Mouse (Mus musculus): ENCODE data around the gene Diaph2.
"Not testable (repeated sequence)": the region's sequence is repeated elsewhere in the genome, so short reads cannot be mapped to it uniquely, and the experiment has no call there.

Gene Diaph2

DNA sequence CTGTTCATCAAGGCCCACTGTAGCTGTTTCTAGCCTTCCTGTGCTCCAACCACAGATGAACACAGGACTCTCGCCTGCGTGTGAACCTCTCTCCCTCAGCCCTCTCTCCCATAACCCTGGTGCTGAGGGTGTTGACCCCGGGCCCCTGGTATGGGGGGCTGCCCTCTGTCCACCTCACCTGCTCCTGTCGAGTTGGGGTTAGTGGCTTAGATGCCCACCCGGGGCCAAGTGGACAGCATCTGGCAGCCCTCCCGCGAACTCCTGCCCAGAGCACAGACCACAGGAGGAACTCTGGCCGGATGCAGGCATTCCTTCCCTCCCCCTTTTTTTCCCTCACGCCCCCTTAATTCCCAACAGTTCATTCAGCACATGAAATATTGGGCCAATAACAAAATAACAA lies 537.5 kb downstream of the Diaph2 start:
- no peak for DNase-seq (ENCODE audit: low spot score)

DNA sequence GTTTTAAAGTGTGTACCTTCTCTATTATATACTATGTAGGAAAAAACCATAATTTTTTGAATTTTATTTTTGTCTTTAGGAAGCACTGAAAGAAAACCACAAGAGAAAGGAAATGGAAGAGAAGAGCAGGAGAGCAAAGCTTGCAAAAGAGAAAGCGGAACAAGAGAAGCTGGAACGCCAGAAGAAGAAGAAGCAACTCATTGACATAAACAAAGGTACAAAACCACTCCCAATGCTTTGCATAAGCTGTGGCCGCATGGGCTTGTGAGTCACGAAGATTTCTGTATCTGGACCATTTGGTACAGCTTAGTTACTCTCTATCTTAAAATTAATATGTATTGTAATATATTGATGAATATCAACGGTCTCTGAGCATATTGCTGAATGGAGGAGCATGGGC lies 540.2 kb downstream of the Diaph2 start:
- no peak for DNase-seq (ENCODE audit: low spot score)

DNA sequence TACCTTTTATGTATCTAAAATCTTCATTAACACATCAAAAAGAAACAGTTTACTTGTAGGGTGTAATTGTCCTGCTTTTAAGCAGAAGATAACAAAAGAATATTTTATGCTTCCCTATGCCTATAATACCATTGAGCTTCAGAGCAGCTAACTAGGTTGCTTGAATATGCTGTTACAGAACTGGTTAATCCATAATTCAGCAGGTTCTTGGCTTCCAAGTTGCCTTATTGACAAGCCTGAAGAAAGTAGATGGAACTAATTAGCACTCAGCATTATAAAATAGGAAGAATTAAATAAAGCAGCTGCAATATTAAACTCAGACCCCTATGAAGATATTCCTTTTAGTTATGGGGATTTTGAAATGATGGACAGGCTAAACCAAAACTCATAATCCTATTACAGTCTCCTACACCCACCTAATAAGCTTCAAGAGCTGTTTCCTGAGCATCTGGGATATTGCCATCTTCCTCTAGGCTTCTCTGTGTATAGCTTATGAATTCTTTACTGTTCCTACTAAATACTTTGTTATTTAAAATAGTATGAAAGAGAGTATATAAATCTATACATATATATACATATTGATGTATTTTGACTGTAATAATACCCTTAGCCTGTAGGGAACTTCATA lies 601.4 kb downstream of the Diaph2 start:
- no peak for DNase-seq (ENCODE audit: low spot score)

DNA sequence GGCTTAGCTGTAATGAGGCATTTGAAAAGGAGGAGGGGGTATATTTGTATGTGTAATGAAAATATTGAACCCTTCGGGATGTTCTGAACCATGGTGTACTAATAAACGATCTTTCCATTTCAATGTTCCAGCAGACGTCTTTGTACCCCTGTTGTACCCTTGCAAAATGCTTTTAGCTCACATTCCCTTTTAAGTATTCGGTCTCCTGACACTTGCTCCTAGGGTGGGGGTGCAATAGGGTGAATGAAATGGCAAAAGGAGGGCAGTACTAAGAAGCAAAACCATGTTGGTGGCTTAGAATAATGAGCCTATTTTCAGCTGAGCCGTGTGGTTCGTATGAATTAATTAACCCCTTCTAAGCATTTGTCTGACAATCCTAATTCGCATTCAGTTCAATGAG lies 601.9 kb downstream of the Diaph2 start:
- no peak for DNase-seq (ENCODE audit: low spot score)

DNA sequence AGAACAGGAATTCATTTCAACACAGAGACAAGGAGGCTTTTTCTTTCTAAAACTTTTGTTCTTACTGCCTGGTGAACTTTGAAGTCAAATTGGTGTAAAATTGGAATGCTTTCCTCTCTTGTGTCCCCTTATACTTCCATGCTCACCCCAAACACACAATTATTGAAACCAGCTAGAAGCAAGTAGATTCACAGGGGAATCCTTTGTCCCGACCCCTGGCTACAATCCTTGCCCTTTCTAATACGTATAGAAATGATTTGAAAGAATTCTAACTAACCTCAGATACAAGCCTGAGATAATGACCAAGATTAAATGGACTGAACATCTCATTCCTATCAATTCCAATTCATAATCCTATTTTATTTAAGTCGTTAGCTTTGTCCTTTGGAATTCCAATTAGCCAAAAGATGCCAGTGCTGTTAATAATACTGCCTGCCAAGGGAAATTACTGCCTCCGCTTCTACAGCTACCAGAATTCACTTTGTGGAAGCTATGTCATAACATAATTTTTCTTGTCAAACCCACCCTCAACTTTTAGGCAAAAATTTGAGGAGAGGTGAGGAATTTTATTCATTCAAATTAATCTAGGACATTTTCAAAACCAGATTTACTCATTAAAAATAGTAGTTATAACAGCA lies 644.1 kb downstream of the Diaph2 start:
- no peak for DNase-seq (ENCODE audit: low spot score)

DNA sequence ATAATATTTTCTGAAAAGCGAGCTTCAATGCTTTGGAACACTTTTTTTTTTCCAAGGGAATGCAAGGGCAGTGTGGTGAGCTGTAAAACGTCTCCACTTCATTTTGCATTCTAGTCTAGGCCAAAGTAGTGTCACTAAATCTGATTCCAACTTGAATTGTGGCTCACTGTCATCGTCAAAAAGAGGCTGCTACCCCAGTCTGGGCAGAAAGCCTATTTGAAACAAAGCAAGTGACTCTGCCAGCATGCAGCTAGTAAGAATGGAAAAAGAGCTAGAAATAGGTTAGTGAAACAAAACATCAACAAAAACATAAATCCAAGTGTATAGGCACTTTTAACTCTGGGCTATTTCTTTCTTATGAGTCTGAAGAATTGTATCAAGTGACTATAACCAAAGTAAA lies 653.7 kb downstream of the Diaph2 start:
- DNase-seq (ENCODE audit: low spot score) = no peak

DNA sequence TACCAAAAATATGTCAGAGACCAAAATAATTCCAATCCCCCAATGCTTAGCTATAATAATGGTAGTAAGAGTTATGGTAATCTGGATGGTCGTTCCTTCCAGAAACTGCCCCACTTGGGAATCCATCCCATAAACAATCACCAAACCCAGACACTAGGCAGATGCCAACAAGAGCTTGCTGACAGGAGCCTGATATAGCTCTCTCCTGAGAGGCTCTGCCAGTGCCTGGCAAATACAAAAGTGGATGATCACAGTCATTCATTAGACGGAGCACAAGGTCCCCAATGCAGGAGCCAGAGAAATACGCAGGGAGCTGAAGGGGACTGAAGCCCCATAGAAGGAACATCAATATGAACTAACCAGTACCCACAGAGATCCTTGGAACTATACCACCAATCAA lies 657.9 kb downstream of the Diaph2 start:
- DNase-seq (ENCODE audit: low spot score) = not testable (repeated sequence)

DNA sequence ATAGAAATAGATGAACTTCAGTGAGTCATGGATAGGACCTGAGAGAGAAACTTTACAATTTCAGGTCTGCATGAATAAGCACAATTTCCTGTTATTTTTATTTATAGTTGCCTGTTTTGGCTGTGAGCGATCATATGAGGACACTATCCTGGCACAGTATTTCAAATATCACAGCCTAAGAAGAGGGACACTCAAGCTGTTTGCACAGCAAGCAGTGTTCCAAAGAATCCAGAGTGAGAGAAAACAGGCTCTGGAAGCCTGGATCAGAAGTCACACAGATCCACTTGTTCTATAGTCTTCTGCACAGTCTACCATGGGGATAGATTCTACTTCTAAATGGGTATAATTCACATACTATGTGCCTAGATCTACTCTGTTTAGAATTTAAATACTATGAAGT lies 659.4 kb downstream of the Diaph2 start:
- no peak for DNase-seq (ENCODE audit: low spot score)

DNA sequence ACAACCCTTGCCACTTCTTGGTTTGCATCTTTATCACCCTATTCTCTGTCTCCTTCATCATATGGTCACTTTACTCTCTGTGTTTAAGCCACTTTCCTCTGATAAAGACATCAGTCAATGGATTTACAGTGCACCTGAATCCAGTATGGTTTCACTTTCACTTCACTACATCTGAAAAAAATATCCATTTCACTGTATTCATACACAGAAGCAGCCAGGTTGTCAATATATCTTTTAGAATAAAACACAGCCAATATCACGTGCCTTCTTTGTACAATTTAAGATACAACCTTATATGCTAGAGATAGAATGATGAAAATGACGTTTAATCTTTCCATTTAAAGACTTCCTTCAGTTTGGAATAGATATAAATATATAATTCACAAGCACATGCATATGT lies 673.6 kb downstream of the Diaph2 start:
- no peak for DNase-seq (ENCODE audit: low spot score)

DNA sequence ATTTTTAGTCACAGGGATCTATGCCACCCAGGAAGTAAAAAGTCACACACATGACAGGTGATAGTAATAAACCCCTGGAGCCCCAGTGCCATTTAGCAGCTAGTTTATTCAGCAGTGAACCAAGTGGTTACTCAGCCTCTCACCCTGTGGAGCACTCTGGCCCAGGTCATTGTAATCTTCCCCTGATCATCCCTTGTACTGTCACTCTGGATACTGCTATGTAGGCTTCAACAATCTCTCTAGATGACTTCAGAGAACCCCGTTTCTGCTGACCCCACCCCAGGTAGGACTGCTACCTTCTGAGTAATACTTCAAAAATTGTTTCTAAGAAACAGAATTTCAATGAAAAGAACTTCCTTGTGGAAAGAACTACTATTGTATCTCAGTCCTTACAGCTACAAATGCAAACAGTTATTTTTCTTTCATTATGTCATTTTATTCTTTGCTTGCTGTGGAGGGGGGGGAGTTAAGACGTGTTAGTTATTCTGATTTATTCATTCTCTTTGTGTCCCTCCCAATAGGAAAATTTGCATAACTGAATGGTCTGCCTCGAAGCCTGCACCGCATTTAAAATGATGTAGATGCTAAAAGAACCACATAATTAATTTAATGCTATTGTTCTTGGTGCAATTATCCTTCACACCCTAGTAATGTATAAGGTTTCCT lies 702.4 kb downstream of the Diaph2 start:
- DNase-seq (ENCODE audit: low spot score) = no peak

DNA sequence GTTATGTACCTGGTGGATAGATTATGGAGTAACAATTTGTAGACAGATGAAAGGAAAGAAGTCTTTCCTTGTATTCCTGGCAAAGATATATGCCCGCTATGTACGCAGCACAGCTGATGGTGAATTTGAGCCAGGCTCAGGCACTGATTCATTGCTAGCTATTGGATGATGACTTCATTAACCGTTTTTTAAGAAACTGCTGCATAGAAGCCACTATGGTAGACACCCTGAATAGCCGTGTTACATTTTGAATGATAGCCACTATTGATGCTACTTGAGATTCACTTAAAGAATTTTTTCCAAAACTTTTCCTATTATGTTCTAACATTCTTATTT lies 702.9 kb downstream of the Diaph2 start:
- DNase-seq (ENCODE audit: low spot score) = no peak

DNA sequence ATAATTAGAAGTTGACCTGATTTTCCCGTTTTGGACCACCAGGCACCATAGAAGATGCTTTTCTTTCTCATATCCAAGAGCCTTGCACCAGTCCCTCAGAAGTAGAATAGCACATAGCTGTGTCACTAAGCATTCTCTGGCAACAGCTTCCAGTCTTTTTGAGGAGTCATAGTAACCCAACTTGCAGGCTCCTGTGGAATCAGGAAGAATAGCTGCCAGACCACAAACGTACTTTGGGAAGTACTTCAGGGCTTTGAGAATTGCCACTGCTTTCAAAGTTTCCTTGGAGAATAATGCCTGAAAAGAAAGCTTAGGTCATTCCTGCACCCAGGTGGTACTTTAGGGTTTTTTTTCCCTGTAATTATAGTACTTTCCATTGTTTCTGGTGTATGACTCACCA lies 723.6 kb downstream of the Diaph2 start:
- DNase-seq (ENCODE audit: low spot score) = no peak

DNA sequence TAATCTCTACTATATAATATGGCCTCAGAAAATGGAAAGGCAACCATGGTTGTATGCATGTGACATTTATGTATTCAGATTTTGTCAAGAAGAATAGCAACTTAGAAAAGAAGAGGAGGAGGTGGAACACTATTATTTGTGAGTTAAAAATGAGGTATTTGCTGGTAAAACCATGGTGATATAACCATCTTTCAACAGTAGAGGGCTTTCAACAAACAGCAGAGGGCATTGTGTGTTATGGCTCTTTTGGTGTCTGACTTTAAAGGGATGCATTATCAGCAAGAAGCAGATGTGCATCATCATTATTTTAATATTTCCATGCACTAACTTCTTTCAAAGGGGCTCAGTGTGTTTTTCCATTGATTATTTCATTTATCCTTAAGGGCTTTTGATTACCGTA lies 731.3 kb downstream of the Diaph2 start:
- DNase-seq (ENCODE audit: low spot score) = no peak

DNA sequence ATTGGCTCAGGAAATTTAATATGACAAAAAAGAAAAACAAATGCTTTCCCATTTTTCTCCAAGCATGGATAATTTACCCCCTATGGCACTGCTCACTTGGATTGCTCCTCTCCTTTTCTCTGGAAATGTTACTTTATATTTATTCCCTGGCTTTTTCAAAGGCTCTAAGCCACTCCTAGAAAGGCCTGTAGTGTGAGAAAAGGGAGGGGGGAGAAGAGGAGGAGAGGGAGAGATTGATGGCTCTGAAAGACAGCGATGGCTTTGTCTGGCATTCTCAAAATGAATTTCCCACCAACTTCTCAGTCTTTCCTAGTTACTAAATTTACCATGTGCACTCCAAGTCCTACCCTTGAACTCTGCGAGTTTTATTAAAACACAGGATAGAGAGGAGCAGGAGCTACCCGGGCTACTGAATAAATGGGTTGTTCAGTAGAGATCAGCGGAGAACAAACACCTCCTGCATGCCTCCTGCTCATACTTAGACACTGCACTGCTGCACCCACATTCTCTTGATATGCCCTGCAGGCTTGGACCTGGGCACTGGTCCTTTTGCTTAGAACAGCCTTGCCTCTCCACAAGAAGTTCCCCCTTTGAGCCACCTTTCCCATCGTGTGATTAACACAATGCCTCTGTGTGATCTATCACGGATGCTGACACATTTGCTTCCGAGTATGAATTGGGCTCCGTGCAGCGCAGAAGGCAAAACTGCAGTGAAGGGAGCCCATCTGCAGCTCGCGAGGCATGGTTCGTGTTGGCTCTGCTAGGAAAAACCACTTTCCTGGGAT lies 753.3 kb downstream of the Diaph2 start:
- no peak for DNase-seq (ENCODE audit: low spot score)

DNA sequence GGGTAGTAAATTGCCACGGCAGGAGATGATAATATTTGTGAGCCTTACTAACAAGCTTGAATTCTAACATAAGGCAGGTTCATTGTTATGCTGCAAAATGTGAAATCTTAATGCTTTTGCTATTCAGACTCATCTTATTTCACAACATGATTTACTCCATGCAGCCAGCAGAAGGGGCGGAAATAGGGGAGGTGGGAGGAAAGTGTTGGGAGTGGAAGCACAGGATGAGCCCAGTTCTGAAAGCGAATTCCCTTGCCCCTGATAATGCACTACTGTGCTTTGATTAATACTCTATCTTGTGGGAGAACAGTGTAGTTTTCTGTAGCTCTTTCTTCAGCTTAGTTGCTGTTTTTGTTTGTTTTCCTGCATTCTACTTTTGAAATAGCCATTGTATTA lies 753.9 kb downstream of the Diaph2 start:
- DNase-seq (ENCODE audit: low spot score) = no peak

DNA sequence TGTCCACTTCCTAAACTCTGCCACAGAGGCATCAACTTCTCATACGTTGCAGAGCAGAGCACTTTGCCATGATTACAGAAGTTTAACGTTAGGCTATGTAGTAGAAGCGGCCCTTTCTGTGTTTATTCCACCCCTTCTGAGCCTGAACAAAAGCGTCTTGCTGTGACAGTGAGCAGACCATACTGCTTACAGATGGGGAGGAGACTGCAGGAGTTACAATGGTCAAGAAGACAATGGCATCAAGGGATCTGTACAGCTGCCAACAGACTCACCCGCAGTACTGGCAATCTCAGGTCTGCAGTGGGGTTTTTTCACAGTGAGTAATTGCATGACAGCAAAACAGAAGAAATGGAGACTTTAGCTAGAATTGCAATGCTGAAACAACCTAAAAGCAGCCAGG lies 756.1 kb downstream of the Diaph2 start:
- DNase-seq (ENCODE audit: low spot score) = no peak
